Mouse (Mus musculus) stomach, embryonic 16.5 days (tissue): ENCODE measurements at regions not wholly inside any gene's neighbourhood (a gene's known extent, or its start where the extent isn't known, plus 50 kb on each side); places are given as distances from the start of the nearest gene placed in this dataset.
A peak's percentile ranks its signal among the peaks of the same experiment; 100 is the strongest.

ENCODE experiments used
- ATAC-seq: fragments of 200-750 bp; cut with Nextera tagmentation; 2 replicates; pipeline ENCODE4 v1.8.0; 2017; ENCODE audit warnings: moderate number of reproducible peaks, moderate TSS enrichment; ENCODE audit not compliant: insufficient read depth, low FRiP score
- H3K27ac ChIP-seq: fragments of 300-500 bp; sonication (generic); 2 replicates; pipeline ENCODE4 v1.5.1; 2014; ENCODE audit warnings: low read length
- H3K27me3 ChIP-seq: fragments of 300-500 bp; sonication (generic); 2 replicates; pipeline ENCODE4 v1.6.1; 2014; ENCODE audit warnings: low read length, control low read depth, mixed read lengths; ENCODE audit not compliant: control insufficient read depth, insufficient read depth
- H3K36me3 ChIP-seq: fragments of 300-500 bp; sonication (generic); 2 replicates; pipeline ENCODE4 v1.6.1; 2014; ENCODE audit warnings: low read length; ENCODE audit not compliant: control insufficient read depth, insufficient read depth
- H3K4me1 ChIP-seq: fragments of 300-500 bp; sonication (generic); 2 replicates; pipeline ENCODE4 v1.6.1; 2014; ENCODE audit warnings: low read length, control low read depth, mixed read lengths; ENCODE audit not compliant: control insufficient read depth, insufficient read depth
- H3K4me2 ChIP-seq: fragments of 300-500 bp; sonication (generic); 2 replicates; pipeline ENCODE4 v1.6.1; 2014; ENCODE audit warnings: low read depth, low read length, mixed read lengths
- H3K4me3 ChIP-seq: fragments of 300-500 bp; sonication (generic); replicated peaks from 2 replicates; pipeline ENCODE4 v1.5.1; 2014; ENCODE audit warnings: mild to moderate bottlenecking, low read length
- H3K9ac ChIP-seq: fragments of 300-500 bp; sonication (generic); 2 replicates; pipeline ENCODE4 v1.6.1; 2014; ENCODE audit warnings: low read length
- H3K9me3 ChIP-seq: fragments of 300-500 bp; sonication (generic); replicated peaks from 2 replicates; pipeline ENCODE4 v1.6.1; 2016; ENCODE audit warnings: low read length, control low read depth; ENCODE audit not compliant: control insufficient read depth
- WGBS: fragments of 180-500 bp; shearing (Covaris S2); extraction: QIAGEN DNeasy Blood & Tissue Kit; methylation state at CpG from one replicate; pipeline ENCODE4 v1.1.7; 2014; 5-methylcytosine and 5-hydroxymethylcytosine counted together

GRCm38 (mm10) chr17:48643533-48644019, 188.9 kb downstream of the Unc5cl start:
- H3K27ac ChIP-seq: no peak overlapping the region
- no peaks in the 10 kb centered on the region for H3K36me3 ChIP-seq
- no peaks in the 10 kb centered on the region for H3K27me3 ChIP-seq
- no peak for ATAC-seq
- H3K4me2 ChIP-seq: no peak overlapping the region
- 26% methylated on average over 5 of the region's 5 CpGs for WGBS
- H3K4me3 ChIP-seq: no peak overlapping the region
- H3K9ac ChIP-seq: no peak overlapping the region
- H3K9me3 ChIP-seq: no peaks in the 10 kb centered on the region
- H3K4me1 ChIP-seq: no peaks in the 10 kb centered on the region

DNA sequence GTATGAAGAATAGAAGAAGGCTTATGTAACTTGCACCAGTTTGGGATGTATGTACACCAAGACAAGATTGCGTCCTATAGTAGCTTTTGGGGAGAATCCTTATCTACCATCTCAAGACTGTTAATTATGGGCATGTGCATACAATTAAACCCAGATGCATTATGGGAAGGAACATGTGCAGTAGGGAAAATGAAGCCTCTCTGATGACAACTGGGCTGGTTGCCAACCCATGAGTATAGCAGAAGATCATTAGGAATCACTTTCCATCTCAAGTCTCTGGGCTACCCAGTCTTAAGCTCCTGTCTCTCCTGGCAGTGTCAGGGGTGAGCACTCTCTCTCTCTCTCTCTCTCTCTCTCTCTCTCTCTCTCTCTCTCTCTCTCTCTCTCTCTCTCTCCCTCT, 190.4 kb downstream of the Unc5cl start:
- H3K27me3 ChIP-seq: no peaks in the 10 kb centered on the region
- WGBS: 84% methylated on average over 1 of the region's 1 CpGs
- ATAC-seq: no peak
- H3K36me3 ChIP-seq: no peaks in the 10 kb centered on the region
- no peak overlapping the region for H3K4me3 ChIP-seq
- no peak overlapping the region for H3K27ac ChIP-seq
- no peak overlapping the region for H3K9ac ChIP-seq
- no peak overlapping the region for H3K4me2 ChIP-seq
- no peaks in the 10 kb centered on the region for H3K4me1 ChIP-seq
- H3K9me3 ChIP-seq: no peaks in the 10 kb centered on the region

- WGBS: 48% methylated on average over 11 of the region's 11 CpGs
- peak overlapping the region; percentile 21; the same call in 1 of the 2 replicates for H3K4me3 ChIP-seq
- no peaks in the 10 kb centered on the region for H3K36me3 ChIP-seq
- H3K27ac ChIP-seq: no peak overlapping the region
- no peaks in the 10 kb centered on the region for H3K4me1 ChIP-seq
- H3K9me3 ChIP-seq: no peaks in the 10 kb centered on the region
- H3K27me3 ChIP-seq: no peaks in the 10 kb centered on the region
- no peak for ATAC-seq
- H3K4me2 ChIP-seq: peak overlapping the region; percentile 41
- H3K9ac ChIP-seq: no peak overlapping the region
Measured at GRCm38 (mm10) chr17:48646626-48647195, 192.0 kb downstream of the Unc5cl start.

DNA sequence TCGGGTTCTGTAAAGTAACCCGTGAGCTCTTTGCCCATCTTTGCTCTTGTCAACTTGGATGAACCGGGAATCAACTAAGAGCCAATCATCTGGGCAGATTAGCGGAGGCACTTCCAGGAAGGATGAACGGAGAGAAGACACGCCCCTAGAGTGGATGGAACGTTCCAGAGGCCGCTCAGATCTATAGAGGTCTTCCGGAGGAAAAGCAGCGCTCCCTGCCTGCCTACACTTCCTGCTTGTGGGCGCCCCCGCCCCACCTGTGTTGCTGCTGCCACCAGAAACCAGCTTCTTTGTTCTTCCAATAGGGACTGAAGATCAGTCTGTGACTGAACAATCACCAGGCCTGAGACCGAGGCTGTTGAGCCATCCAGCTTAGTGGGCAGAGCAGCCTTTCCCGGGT, 192.7 kb downstream of the Unc5cl start:
- 43% methylated on average over 14 of the region's 14 CpGs for WGBS
- Histone ChIP-seq H3K36me3 (no peaks in the 10 kb centered on the region), H3K4me1 (no peaks in the 10 kb centered on the region), H3K27me3 (no peaks in the 10 kb centered on the region), H3K4me3 (peak overlapping the region; percentile 21), H3K9ac (no peak overlapping the region), H3K4me2 (peak overlapping the region; percentile 41), H3K27ac (no peak overlapping the region), H3K9me3 (no peaks in the 10 kb centered on the region)
- ATAC-seq: no peak

GRCm38 (mm10) chr17:48650556-48650955, 195.9 kb downstream of the Unc5cl start:
- H3K4me1 ChIP-seq: no peaks in the 10 kb centered on the region
- H3K9me3 ChIP-seq: no peaks in the 10 kb centered on the region
- H3K27ac ChIP-seq: no peak overlapping the region
- H3K9ac ChIP-seq: no peak overlapping the region
- H3K4me3 ChIP-seq: no peak overlapping the region
- 72% methylated on average over 13 of the region's 13 CpGs for WGBS
- no peaks in the 10 kb centered on the region for H3K36me3 ChIP-seq
- no peak overlapping the region for H3K4me2 ChIP-seq
- no peaks in the 10 kb centered on the region for H3K27me3 ChIP-seq
- ATAC-seq: no peak

DNA sequence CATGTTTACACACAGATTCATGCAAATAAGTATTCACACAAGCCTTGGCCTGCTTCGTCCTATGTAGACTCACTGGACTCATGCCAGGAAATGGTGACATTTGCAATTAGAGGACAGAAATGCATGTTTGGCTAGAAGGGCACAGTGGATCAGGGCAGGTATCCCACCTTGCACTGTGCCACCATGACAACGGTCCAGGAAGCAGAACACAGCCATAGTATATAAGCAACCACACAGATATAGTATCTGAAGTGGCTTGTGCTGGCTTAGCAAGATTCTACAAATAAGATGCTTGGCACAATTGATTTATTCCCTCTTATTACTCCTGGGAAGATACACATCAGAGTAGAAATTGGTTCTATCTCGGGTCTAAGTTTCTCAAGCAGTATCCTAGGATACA, 218.0 kb downstream of the Unc5cl start:
- Histone ChIP-seq H3K4me1 (no peaks in the 10 kb centered on the region), H3K9me3 (no peaks in the 10 kb centered on the region; the same call in 1 of the 2 replicates), H3K4me3 (no peak overlapping the region), H3K36me3 (no peaks in the 10 kb centered on the region), H3K4me2 (no peak overlapping the region), H3K9ac (no peak overlapping the region), H3K27ac (no peak overlapping the region), H3K27me3 (no peaks in the 10 kb centered on the region)
- WGBS: 71% methylated on average over 3 of the region's 3 CpGs
- ATAC-seq: no peak

- H3K4me1 ChIP-seq: no peaks in the 10 kb centered on the region
- WGBS: 59% methylated on average over 12 of the region's 12 CpGs
- no peak overlapping the region for H3K27ac ChIP-seq
Measured at GRCm38 (mm10) chr17:48678216-48678832, 223.6 kb downstream of the Unc5cl start.

DNA sequence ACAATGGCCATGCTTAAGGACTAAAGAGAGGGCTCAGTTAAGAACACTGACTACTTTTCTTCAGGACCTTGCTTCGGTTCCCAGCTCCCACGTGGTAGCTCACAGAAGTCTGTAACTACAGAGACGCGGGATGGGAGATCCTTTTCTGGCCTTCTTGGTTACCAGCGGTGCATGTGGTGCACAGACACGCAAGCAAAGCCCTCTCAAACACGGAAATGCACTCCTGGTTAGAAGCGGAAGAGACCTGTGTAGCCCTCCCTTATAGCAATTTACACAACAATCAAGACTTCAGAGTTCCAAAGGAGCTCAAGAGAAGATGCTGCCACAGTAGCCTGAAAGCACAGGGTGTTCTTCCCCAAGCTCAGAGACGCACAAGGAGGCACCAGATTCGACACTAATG, 225.6 kb downstream of the Unc5cl start:
- H3K36me3 ChIP-seq: no peaks in the 10 kb centered on the region
- H3K27ac ChIP-seq: no peak overlapping the region
- H3K9ac ChIP-seq: no peak overlapping the region
- no peak overlapping the region for H3K4me2 ChIP-seq
- no peaks in the 10 kb centered on the region for H3K27me3 ChIP-seq
- ATAC-seq: no peak
- WGBS: 80% methylated on average over 10 of the region's 10 CpGs
- H3K4me3 ChIP-seq: no peak overlapping the region
- H3K9me3 ChIP-seq: no peaks in the 10 kb centered on the region; the same call in 1 of the 2 replicates
- no peaks in the 10 kb centered on the region for H3K4me1 ChIP-seq

More at GRCm38 (mm10) chr17:48678216-48678832, 223.6 kb downstream of the Unc5cl start:
- Histone ChIP-seq H3K9ac (no peak overlapping the region), H3K4me2 (no peak overlapping the region), H3K27me3 (no peaks in the 10 kb centered on the region), H3K4me3 (no peak overlapping the region), H3K9me3 (no peaks in the 10 kb centered on the region; the same call in 1 of the 2 replicates), H3K36me3 (no peaks in the 10 kb centered on the region)
- no peak for ATAC-seq

- Histone ChIP-seq H3K4me3 (no peak overlapping the region), H3K4me2 (no peak overlapping the region), H3K4me1 (no peaks in the 10 kb centered on the region), H3K9me3 (no peaks in the 10 kb centered on the region), H3K27ac (no peak overlapping the region), H3K9ac (no peak overlapping the region), H3K36me3 (no peaks in the 10 kb centered on the region), H3K27me3 (no peaks in the 10 kb centered on the region)
- 67% methylated on average over 2 of the region's 2 CpGs for WGBS
- no peak for ATAC-seq
Measured at GRCm38 (mm10) chr17:48688944-48689343, 234.2 kb downstream of the Unc5cl start.
